Mouse (Mus musculus): ENCODE results near the gene B4galt3. TPM values are rescaled to one million over a fixed set of nuclear protein-coding genes. Genes with fewer than 3 reads are reported as not detected.
A peak's percentile ranks its signal among the peaks of the same experiment; 100 is the strongest.

The B4galt3 gene
- total and polyA plus RNA-seq, 2 experiments from 2014 or later: 99.3 to 115 TPM

GRCm38 (mm10) chr1:171256095-171256818 lies 13.9 kb upstream of the B4galt3 start:
- no peaks in the 10 kb centered on the region for H3K9me3 ChIP-seq (ENCODE audit: low read length)
- no peak overlapping the region for H3K9ac ChIP-seq
- no peak overlapping the region for H3K4me2 ChIP-seq (ENCODE audit: low read depth)
- 0 out of 2 replicates have a peak, but pooled peaks cover 6% of the 10 kb centered on the region for H3K4me1 ChIP-seq (ENCODE audit: insufficient read depth)
- no peaks in the 10 kb centered on the region for H3K27me3 ChIP-seq (ENCODE audit: insufficient read depth, low read length)
- no peak overlapping the region for H3K27ac ChIP-seq (ENCODE audit: low read depth, low read length)
- TF ChIP-seq CTCF (IDR thresholded peaks at IDR 0.05; ENCODE audit: low read depth): no peak
- ATAC-seq (no peak), DNase-seq (no peak)
- H3K4me3 ChIP-seq (ENCODE audit: low read depth, low read length): no peak overlapping the region
- 0 out of 2 replicates have a peak, but pooled peaks cover 6% of the 10 kb centered on the region for H3K36me3 ChIP-seq (ENCODE audit: insufficient read depth)
- WGBS: 90% methylated on average over 24 of the region's 24 CpGs

GRCm38 (mm10) chr1:171256937-171257548 lies 13.1 kb upstream of the B4galt3 start:
- Histone ChIP-seq H3K27me3 (ENCODE audit: insufficient read depth, low read length) (no peaks in the 10 kb centered on the region), H3K36me3 (ENCODE audit: insufficient read depth) (0 out of 2 replicates have a peak, but pooled peaks cover 6% of the 10 kb centered on the region), H3K4me2 (ENCODE audit: low read depth) (no peak overlapping the region), H3K4me1 (ENCODE audit: insufficient read depth) (0 out of 2 replicates have a peak, but pooled peaks cover 6% of the 10 kb centered on the region), H3K4me3 (ENCODE audit: low read depth, low read length) (no peak overlapping the region), H3K27ac (ENCODE audit: low read depth, low read length) (no peak overlapping the region), H3K9me3 (ENCODE audit: low read length) (no peaks in the 10 kb centered on the region), H3K9ac (no peak overlapping the region)
- DNase-seq: peak; percentile 80
- peak; percentile 63 for ATAC-seq
- peak; percentile 83 for TF ChIP-seq CTCF (IDR thresholded peaks at IDR 0.05; ENCODE audit: low read depth)
- WGBS: 70% methylated on average over 15 of the region's 15 CpGs

- Histone ChIP-seq H3K9ac (no peak overlapping the region), H3K4me2 (ENCODE audit: low read depth) (no peak overlapping the region), H3K27me3 (ENCODE audit: insufficient read depth, low read length) (no peaks in the 10 kb centered on the region), H3K9me3 (ENCODE audit: low read length) (no peaks in the 10 kb centered on the region), H3K4me1 (ENCODE audit: insufficient read depth) (0 out of 2 replicates have a peak, but pooled peaks cover 5% of the 10 kb centered on the region), H3K36me3 (ENCODE audit: insufficient read depth) (0 out of 2 replicates have a peak, but pooled peaks cover 6% of the 10 kb centered on the region), H3K4me3 (ENCODE audit: low read depth, low read length) (no peak overlapping the region), H3K27ac (ENCODE audit: low read depth, low read length) (no peak overlapping the region)
- TF ChIP-seq CTCF (IDR thresholded peaks at IDR 0.05; ENCODE audit: low read depth): no peak
- ATAC-seq: no peak
- WGBS: 94% methylated on average over 9 of the region's 9 CpGs
- no peak for DNase-seq
Measured at GRCm38 (mm10) chr1:171257781-171258180, 12.3 kb upstream of the B4galt3 start.

GRCm38 (mm10) chr1:171258921-171259320 lies 11.2 kb upstream of the B4galt3 start:
- Histone ChIP-seq H3K4me1 (ENCODE audit: insufficient read depth) (peaks cover 12% of the 10 kb centered on the region; the same call in 1 of the 2 replicates), H3K36me3 (ENCODE audit: insufficient read depth) (0 out of 2 replicates have a peak, but pooled peaks cover 6% of the 10 kb centered on the region), H3K9ac (no peak overlapping the region), H3K9me3 (ENCODE audit: low read length) (no peaks in the 10 kb centered on the region), H3K4me3 (ENCODE audit: low read depth, low read length) (no peak overlapping the region), H3K27me3 (ENCODE audit: insufficient read depth, low read length) (no peaks in the 10 kb centered on the region), H3K27ac (ENCODE audit: low read depth, low read length) (no peak overlapping the region), H3K4me2 (ENCODE audit: low read depth) (no peak overlapping the region)
- 86% methylated on average over 17 of the region's 17 CpGs for whole genome bisulfite sequencing
- ATAC-seq (no peak), DNase-seq (no peak)
- no peak for TF ChIP-seq CTCF (IDR thresholded peaks at IDR 0.05; ENCODE audit: low read depth)

GRCm38 (mm10) chr1:171260316-171260715 lies 9.8 kb upstream of the B4galt3 start:
- no peak for TF ChIP-seq CTCF (IDR thresholded peaks at IDR 0.05; ENCODE audit: low read depth)

GRCm38 (mm10) chr1:171262594-171263130 lies 7.5 kb upstream of the B4galt3 start:
- 4% methylated on average over 8 of the region's 8 CpGs for WGBS
- peak overlapping the region; percentile 91 for H3K27ac ChIP-seq (ENCODE audit: low read depth, low read length)
- H3K4me1 ChIP-seq (ENCODE audit: insufficient read depth): peaks cover 12% of the 10 kb centered on the region; the same call in 1 of the 2 replicates
- ATAC-seq (peak; percentile 82), DNase-seq (peak; percentile 89)
- H3K9ac ChIP-seq: peak overlapping the region; percentile 40
- H3K4me2 ChIP-seq (ENCODE audit: low read depth): peak overlapping the region; percentile 50
- H3K36me3 ChIP-seq (ENCODE audit: insufficient read depth): 0 out of 2 replicates have a peak, but pooled peaks cover 6% of the 10 kb centered on the region
- H3K4me3 ChIP-seq (ENCODE audit: low read depth, low read length): peak overlapping the region; percentile 27
- H3K9me3 ChIP-seq (ENCODE audit: low read length): no peaks in the 10 kb centered on the region
- H3K27me3 ChIP-seq (ENCODE audit: insufficient read depth, low read length): no peaks in the 10 kb centered on the region
- no peak for TF ChIP-seq CTCF (IDR thresholded peaks at IDR 0.05; ENCODE audit: low read depth)

More at GRCm38 (mm10) chr1:171260316-171260715, 9.8 kb upstream of the B4galt3 start:
- H3K36me3 ChIP-seq (ENCODE audit: insufficient read depth): 0 out of 2 replicates have a peak, but pooled peaks cover 6% of the 10 kb centered on the region
- WGBS: 84% methylated on average over 3 of the region's 3 CpGs
- no peaks in the 10 kb centered on the region for H3K27me3 ChIP-seq (ENCODE audit: insufficient read depth, low read length)
- no peak overlapping the region for H3K4me3 ChIP-seq (ENCODE audit: low read depth, low read length)
- no peak for DNase-seq
- no peak for ATAC-seq
- no peak overlapping the region for H3K27ac ChIP-seq (ENCODE audit: low read depth, low read length)
- H3K4me2 ChIP-seq (ENCODE audit: low read depth): no peak overlapping the region
- peaks cover 12% of the 10 kb centered on the region; the same call in 1 of the 2 replicates for H3K4me1 ChIP-seq (ENCODE audit: insufficient read depth)
- no peak overlapping the region for H3K9ac ChIP-seq
- no peaks in the 10 kb centered on the region for H3K9me3 ChIP-seq (ENCODE audit: low read length)

Measured in forebrain, postnatal 0 days (tissue).